In genomic region chr10:77116537-77117455, GRCm38 (mm10) we compare ENCODE assay signal across 8 mouse cellular contexts. TPM values are rescaled to one million over a fixed set of nuclear protein-coding genes. Genes with fewer than 3 reads are reported as not detected.
DNase-seq lines count a peak whose midpoint lies in the region; ATAC-seq and TF ChIP-seq lines count a peak whose summit lies in the region.

No protein-coding gene starts in this region.

- no peak overlapping the region for H3K9ac ChIP-seq in intestine, postnatal 0 days (ENCODE audit: low read depth, low read length)

- 0 out of 2 replicates have a peak, but pooled peaks have one; percentile 22 for ATAC-seq in intestine, postnatal 0 days
- no peak for ATAC-seq in megakaryocyte progenitor cell, adult 5-6 weeks (replicated peaks; ENCODE audit: poor library complexity)

- 22% methylated on average over 4 of the region's 4 CpGs for WGBS in intestine, postnatal 0 days

- no peak overlapping the region for H3K4me2 ChIP-seq in intestine, postnatal 0 days (replicated peaks; ENCODE audit: low read depth)

- H3K27ac ChIP-seq in intestine, postnatal 0 days (ENCODE audit: low read depth, low read length): no peak overlapping the region

- no peaks in the 10 kb centered on the region for H3K27me3 ChIP-seq in intestine, postnatal 0 days (replicated peaks; ENCODE audit: control insufficient read depth, insufficient read depth, low read length)

- peaks cover 5% of the 10 kb centered on the region; the same call in 1 of the 2 replicates for H3K4me1 ChIP-seq in intestine, postnatal 0 days (replicated peaks; ENCODE audit: control insufficient read depth, insufficient read depth, low read length)

- peak; percentile 11 to 21 for DNase-seq in heart, adult 18-20 months
- DNase-seq in heart, postnatal 4 days: no peak
- DNase-seq in adrenal gland, postnatal 14 days: peak; percentile 81
- peak; percentile 16 for DNase-seq in lung, postnatal 25 days (ENCODE audit: low spot score)
- no peak for DNase-seq in retina, embryonic 14.5 days (ENCODE audit: low spot score)
- no peak for DNase-seq in urinary bladder, postnatal 4 days (ENCODE audit: low spot score in 2 of 2)

- H3K9me3 ChIP-seq in intestine, postnatal 0 days (ENCODE audit: control insufficient read depth): no peaks in the 10 kb centered on the region

- no peaks in the 10 kb centered on the region for H3K36me3 ChIP-seq in intestine, postnatal 0 days (ENCODE audit: control insufficient read depth, insufficient read depth)

- H3K4me3 ChIP-seq in intestine, postnatal 0 days (ENCODE audit: low read depth, low read length): no peak overlapping the region

- TF ChIP-seq CTCF in intestine, postnatal 0 days (IDR thresholded peaks at IDR 0.05; ENCODE audit: low read depth): no peak

RNA-seq across cellular contexts. Expression of gene Col18a1, which starts 49.6 kb away (rescaled TPM):
- total RNA-seq in heart, adult 18-20 months (2021): 1 to 10 TPM; 7.9 to 8.5 TPM
- total RNA-seq in heart, postnatal 4 days (2021): 10 to 100 TPM; 70.4 to 74.9 TPM
- total RNA-seq in adrenal gland, postnatal 14 days (2021): 42.3 and 103 TPM in 2 replicates
- polyA plus RNA-seq in intestine, postnatal 0 days (2015; fragmentation: Nextera tagmentation; extraction: Ambion mirVana): 34.9 and 35.2 TPM in 2 replicates
- 0.02 TPM in 1 of 2 replicates, not detected in the other for total RNA-seq in megakaryocyte progenitor cell, adult 5-6 weeks (2015)
- not detected in 2 replicates for total RNA-seq in megakaryocyte progenitor cell, adult 5-6 weeks (2017)

Comparison
In these comparisons a context has a peak if more than half of its experiments do, and no peak if none do; other contexts are left out.
1. DNase-seq: peak in heart, adult 18-20 months (2 of 2), adrenal gland, postnatal 14 days (single experiment) and lung, postnatal 25 days (single experiment); none in heart, postnatal 4 days (single experiment), retina, embryonic 14.5 days (single experiment) and urinary bladder, postnatal 4 days (0 of 2).
2. RNA of gene Col18a1, which starts 49.6 kb away (total RNA-seq): 42.3 to 103 TPM in adrenal gland, postnatal 14 days, 70.4 to 74.9 TPM in heart, postnatal 4 days and 7.9 to 8.5 TPM in heart, adult 18-20 months; 0.02 TPM in megakaryocyte progenitor cell, adult 5-6 weeks; every median in the first group is over 4 times any median in the second.